Mouse (Mus musculus) stomach, adult 2 months (tissue): ENCODE data around the gene Rbm8a. TPM values are rescaled to one million over a fixed set of nuclear protein-coding genes. Genes with fewer than 3 reads are reported as not detected.

Source experiments
- polyA plus RNA-seq: library from polyadenylated mRNA; depleted of rRNA; stranded (reverse); fragments of >200 nt; gene quantifications from 2 replicates; pipeline ENCODE4 v1.2.3, GENCODE M21; 2012; rRNA removed

Rbm8a gene
- polyA plus RNA-seq: 0.35 and 0.47 TPM in 2 replicates

DNA sequence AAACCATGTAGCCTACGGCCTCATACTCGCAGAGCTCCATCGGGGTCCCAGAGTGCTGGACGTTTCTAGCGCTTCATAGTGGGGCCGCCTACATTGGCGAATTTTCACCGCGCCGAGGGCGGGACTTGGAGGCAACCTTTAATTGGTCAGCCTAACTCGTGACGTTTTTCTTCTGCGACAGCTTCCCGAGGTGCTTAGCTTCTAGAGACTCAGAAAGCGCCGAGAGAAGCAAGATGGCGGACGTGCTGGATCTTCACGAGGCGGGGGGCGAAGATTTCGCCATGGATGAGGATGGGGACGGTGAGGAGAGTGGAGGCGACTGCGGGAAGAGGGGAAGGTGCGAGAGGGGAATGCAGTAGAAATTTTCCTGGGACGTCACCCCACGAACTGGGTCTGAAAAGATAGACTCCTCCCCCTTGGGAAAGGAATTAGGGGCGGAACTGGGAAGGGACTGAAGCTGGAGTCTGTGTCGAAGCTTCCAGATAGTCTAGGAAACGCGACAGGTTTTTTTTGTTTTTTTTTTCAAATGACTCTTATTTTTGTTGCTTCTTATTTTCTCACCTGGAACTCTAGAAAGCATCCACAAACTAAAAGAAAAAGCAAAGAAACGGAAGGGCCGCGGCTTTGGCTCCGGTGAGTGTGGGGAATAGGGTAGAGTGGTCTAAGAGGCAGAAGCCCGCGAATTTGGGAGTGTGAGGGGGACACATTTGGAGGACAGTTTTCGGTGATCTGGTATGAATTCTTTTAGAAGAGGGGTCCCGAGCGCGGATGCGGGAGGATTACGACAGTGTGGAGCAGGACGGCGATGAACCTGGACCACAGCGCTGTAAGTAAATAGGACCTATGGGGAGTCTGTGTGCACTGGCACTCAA, at the start of gene Rbm8a:
Gene Rbm8a (plus strand): TSS at position 205 of the 872 bp plus-strand sequence.

GRCm38 (mm10) chr3:96593790-96594560, 35.8 kb upstream of the Rbm8a start, which contains the start of gene Polr3gl:
TSS of gene Polr3gl (minus strand) at chr3:96594181.

GRCm38 (mm10) chr3:96596228-96596707, 33.5 kb upstream of the Rbm8a start, which contains the start of gene Ankrd34a:
TSS of gene Ankrd34a (plus strand) at chr3:96596636.

GRCm38 (mm10) chr3:96600639-96601250, 29.0 kb upstream of the Rbm8a start, which contains the start of gene Lix1l:
TSS of gene Lix1l (plus strand) at chr3:96601149.

GRCm38 (mm10) chr3:96634928-96635879, 5.5 kb downstream of the Rbm8a start, which contains the start of the genes Pex11b and Gm42957:
TSS of gene Pex11b (plus strand) at chr3:96635376.
TSS of gene Gm42957 (plus strand) at chr3:96635474.

DNA sequence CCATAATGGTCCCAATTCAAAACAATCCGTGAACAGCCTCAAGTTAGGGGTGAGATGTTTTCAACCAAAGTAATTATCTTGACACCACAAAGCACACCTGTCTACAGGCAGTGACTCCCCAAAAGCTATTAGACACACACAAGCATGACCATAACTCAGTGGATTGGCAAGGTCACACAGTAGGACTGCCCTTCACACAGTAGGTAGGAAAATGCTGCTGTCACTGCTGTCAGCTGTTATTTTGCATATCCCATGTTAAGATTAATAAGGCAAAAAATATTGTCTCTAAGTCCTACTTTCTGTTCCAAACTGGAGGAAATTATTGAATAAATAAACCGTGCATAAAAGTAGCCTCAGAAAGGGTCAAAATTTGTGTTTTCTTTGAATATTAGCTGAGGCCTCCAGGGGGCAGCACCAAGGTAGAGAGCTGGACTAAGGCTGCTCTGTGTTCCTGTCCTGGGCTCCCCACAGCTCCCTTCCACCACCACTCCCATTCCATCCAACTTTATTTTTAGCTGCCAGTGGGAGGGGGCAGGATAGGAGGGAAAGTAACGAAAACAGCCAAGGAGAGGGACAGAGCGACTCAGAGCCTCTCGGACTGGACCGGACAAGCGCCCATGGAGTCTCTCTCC, 15.4 kb downstream of the Rbm8a start, which contains the start of gene Itga10:
Gene Itga10 (plus strand): TSS at position 567 of the 632 bp plus-strand sequence.

GRCm38 (mm10) chr3:96669727-96670468, 40.2 kb downstream of the Rbm8a start, which contains the start of gene Ankrd35:
TSS of gene Ankrd35 (plus strand) at chr3:96670131.

Other genes with a start within 250 kb of the Rbm8a start
- gene BC107364, start 177.6 kb upstream of the Rbm8a start, polyA plus RNA-seq: 0.11 and 0.22 TPM in 2 replicates
- 5.6 and 7.5 TPM in 2 replicates for gene Hfe2, start 104.8 kb upstream of the Rbm8a start, polyA plus RNA-seq
- gene Txnip, start 72.0 kb upstream of the Rbm8a start, polyA plus RNA-seq: 353 and 474 TPM in 2 replicates
- 0.48 TPM in 1 of 2 replicates, not detected in the other for gene Gm16253, start 52.9 kb upstream of the Rbm8a start, polyA plus RNA-seq
- gene Polr3gl, start 35.8 kb upstream of the Rbm8a start, polyA plus RNA-seq: 4.2 and 4.9 TPM in 2 replicates
- 0.85 and 1.1 TPM in 2 replicates for gene Ankrd34a, start 33.3 kb upstream of the Rbm8a start, polyA plus RNA-seq
- 4.0 and 6.1 TPM in 2 replicates for gene Lix1l, start 28.8 kb upstream of the Rbm8a start, polyA plus RNA-seq
- gene Pex11b, start 5.4 kb downstream of the Rbm8a start, polyA plus RNA-seq: 7.7 and 11.7 TPM in 2 replicates
- 0.04 TPM in 1 of 2 replicates, not detected in the other for gene Gm42957, start 5.5 kb downstream of the Rbm8a start, polyA plus RNA-seq
- gene Itga10, start 15.7 kb downstream of the Rbm8a start, polyA plus RNA-seq: 0.46 and 1.5 TPM in 2 replicates
- gene Ankrd35, start 40.2 kb downstream of the Rbm8a start, polyA plus RNA-seq: 2.9 and 3.7 TPM in 2 replicates
- gene Pias3, start 66.5 kb downstream of the Rbm8a start, polyA plus RNA-seq: 20.9 and 23.0 TPM in 2 replicates
- 4.9 and 6.6 TPM in 2 replicates for gene Nudt17, start 78.6 kb downstream of the Rbm8a start, polyA plus RNA-seq
- 7.7 and 8.8 TPM in 2 replicates for gene Polr3c, start 97.7 kb downstream of the Rbm8a start, polyA plus RNA-seq
- gene Rnf115, start 97.7 kb downstream of the Rbm8a start, polyA plus RNA-seq: 3.2 and 3.8 TPM in 2 replicates
- gene Pdzk1, start 199.4 kb downstream of the Rbm8a start, polyA plus RNA-seq: not detected in 2 replicates
- gene Cd160, start 199.4 kb downstream of the Rbm8a start, polyA plus RNA-seq: 0.11 TPM in 1 of 2 replicates, not detected in the other